Mouse (Mus musculus): ENCODE measurements around the gene Pcp4l1.
"Not testable (repeated sequence)": the region's sequence is repeated elsewhere in the genome, so short reads cannot be mapped to it uniquely, and the experiment has no call there.

Gene Pcp4l1

GRCm38 (mm10) chr1:171195887-171196397 is at the start of gene Pcp4l1:
Gene Pcp4l1 (minus strand): TSS chr1:171196268.
- peak; percentile 80 for DNase-seq (ENCODE audit: low spot score)

GRCm38 (mm10) chr1:171245353-171245752 is 49.3 kb upstream of the Pcp4l1 start:
- no peak for DNase-seq (ENCODE audit: low spot score)

GRCm38 (mm10) chr1:171241952-171242351 is 45.9 kb upstream of the Pcp4l1 start:
- DNase-seq (ENCODE audit: low spot score) = not testable (repeated sequence)

GRCm38 (mm10) chr1:171240911-171241310 is 44.8 kb upstream of the Pcp4l1 start:
- DNase-seq (ENCODE audit: low spot score) = no peak

- no peak for DNase-seq (ENCODE audit: low spot score)
These were observed 44.1 kb upstream of the Pcp4l1 start for GRCm38 (mm10) chr1:171239992-171240744.

GRCm38 (mm10) chr1:171238463-171238862 is 42.4 kb upstream of the Pcp4l1 start:
- peak; percentile 76 for DNase-seq (ENCODE audit: low spot score)

- DNase-seq (ENCODE audit: low spot score) = no peak
These were observed 41.4 kb upstream of the Pcp4l1 start for GRCm38 (mm10) chr1:171237438-171237837.

GRCm38 (mm10) chr1:171235791-171236190 is 39.7 kb upstream of the Pcp4l1 start:
- DNase-seq (ENCODE audit: low spot score) = no peak

GRCm38 (mm10) chr1:171234538-171234937 is 38.5 kb upstream of the Pcp4l1 start:
- DNase-seq (ENCODE audit: low spot score) = no peak

GRCm38 (mm10) chr1:171234126-171234525 is 38.1 kb upstream of the Pcp4l1 start, which contains the start of gene Fcer1g:
Gene Fcer1g (minus strand): TSS chr1:171234365.
- DNase-seq (ENCODE audit: low spot score) = no peak

- DNase-seq (ENCODE audit: low spot score) = no peak
These were observed 37.0 kb upstream of the Pcp4l1 start for GRCm38 (mm10) chr1:171232800-171233730.

- DNase-seq (ENCODE audit: low spot score) = no peak
These were observed 36.3 kb upstream of the Pcp4l1 start for GRCm38 (mm10) chr1:171232348-171232747.

- no peak for DNase-seq (ENCODE audit: low spot score)
These were observed 35.8 kb upstream of the Pcp4l1 start for GRCm38 (mm10) chr1:171231844-171232243.

GRCm38 (mm10) chr1:171230215-171230614 is 34.1 kb upstream of the Pcp4l1 start:
- peak; percentile 46 for DNase-seq (ENCODE audit: low spot score)

- DNase-seq (ENCODE audit: low spot score) = peak; percentile 9
These were observed 33.7 kb upstream of the Pcp4l1 start for GRCm38 (mm10) chr1:171229750-171230149.

GRCm38 (mm10) chr1:171227879-171228278 is 31.8 kb upstream of the Pcp4l1 start:
- DNase-seq (ENCODE audit: low spot score) = no peak

GRCm38 (mm10) chr1:171226780-171227179 is 30.7 kb upstream of the Pcp4l1 start:
- no peak for DNase-seq (ENCODE audit: low spot score)

- no peak for DNase-seq (ENCODE audit: low spot score)
These were observed 28.8 kb upstream of the Pcp4l1 start, which contains the start of gene Apoa2 for GRCm38 (mm10) chr1:171224857-171225256. Gene Apoa2 (plus strand): TSS chr1:171225054.

GRCm38 (mm10) chr1:171223796-171224195 is 27.7 kb upstream of the Pcp4l1 start:
- DNase-seq (ENCODE audit: low spot score) = no peak

- DNase-seq (ENCODE audit: low spot score) = no peak
These were observed 27.1 kb upstream of the Pcp4l1 start for GRCm38 (mm10) chr1:171223168-171223567.

- DNase-seq (ENCODE audit: low spot score) = peak; percentile 98
These were observed 26.4 kb upstream of the Pcp4l1 start, which contains the start of gene Tomm40l for GRCm38 (mm10) chr1:171222238-171223155. Gene Tomm40l (minus strand): TSS chr1:171222514.
